Mouse (Mus musculus) forelimb bud, embryonic 11.5 days (tissue): Measurements from ENCODE around the gene Mecom.
A peak's percentile ranks its signal among the peaks of the same experiment; 100 is the strongest.

Experiments
- DNase-seq: peaks from one replicate; pipeline ENCODE4 v3.0.0-alpha.2; 2012; ENCODE audit warnings: low read depth, low spot score

Mecom gene

DNA sequence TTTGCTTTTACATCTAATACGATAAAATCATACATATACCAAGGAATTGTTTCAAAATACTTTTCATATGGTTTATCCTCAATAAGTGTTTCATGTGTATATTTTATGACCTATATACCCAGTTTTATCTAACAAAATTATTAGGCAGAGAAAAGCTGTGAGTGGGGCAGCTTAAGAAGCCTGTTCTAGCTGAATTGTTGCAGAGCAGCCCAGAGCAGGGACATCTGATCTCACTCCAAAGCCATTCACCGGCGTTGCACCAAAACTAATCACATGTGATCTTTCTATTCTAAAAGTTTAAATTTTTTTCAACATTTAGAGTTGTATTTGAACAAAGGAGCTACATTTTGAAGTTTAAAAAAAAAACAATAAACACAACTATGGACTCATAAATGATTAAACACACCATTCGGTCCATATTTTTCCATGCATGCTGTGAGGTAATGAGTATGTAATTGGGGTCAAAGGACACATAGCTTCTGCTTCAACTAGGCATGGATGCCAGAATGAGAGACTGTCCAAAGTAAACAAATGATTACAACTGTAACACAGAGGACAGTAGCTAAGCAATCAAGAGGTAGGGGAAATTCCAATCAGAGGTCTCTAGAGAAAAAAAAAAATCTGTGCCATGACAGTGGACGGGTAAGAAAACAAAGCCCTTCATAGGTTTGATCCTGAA is 64.7 kb downstream of the Mecom start:
- no peak for DNase-seq

DNA sequence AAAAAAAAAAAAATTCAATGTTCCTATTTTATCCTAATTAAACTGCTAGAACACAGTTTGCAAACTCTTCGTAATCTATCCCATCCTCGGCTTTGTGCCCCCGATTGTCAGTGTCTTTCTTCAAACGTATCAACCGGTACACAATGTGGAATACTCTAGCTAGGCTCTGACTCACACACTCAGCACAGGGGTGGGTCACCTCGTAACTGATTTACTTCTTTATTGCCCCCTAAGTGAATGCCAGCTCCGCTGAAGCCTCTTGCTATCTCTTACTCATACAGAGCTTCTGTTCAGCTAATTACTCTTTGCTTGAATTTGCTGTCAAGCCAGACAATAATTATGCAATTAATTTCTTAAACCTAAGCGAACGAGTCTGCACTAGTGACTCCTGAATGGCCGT is 66.1 kb downstream of the Mecom start:
- DNase-seq: no peak

DNA sequence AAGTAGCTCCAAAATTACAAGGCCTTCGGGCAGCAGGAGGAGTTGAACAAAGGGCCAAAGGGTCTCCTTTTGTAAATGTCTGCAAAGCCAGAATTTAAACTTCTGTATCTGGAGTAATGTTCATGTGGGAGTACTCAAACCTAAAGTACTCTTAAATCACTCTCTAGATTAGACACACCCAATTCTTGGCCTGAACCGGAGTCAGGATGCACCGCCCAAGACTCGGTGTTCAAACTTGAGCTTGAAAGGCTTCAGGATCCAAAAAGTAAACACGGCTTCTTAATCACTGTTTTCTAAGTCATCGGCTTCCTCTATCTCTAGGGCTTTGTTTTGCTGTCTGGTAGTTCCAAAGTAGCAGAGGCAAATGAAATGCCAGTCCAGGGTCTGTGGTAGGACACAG is 67.3 kb downstream of the Mecom start:
- no peak for DNase-seq

- DNase-seq: no peak
These were observed 69.6 kb downstream of the Mecom start for GRCm38 (mm10) chr3:30478252-30478651.

DNA sequence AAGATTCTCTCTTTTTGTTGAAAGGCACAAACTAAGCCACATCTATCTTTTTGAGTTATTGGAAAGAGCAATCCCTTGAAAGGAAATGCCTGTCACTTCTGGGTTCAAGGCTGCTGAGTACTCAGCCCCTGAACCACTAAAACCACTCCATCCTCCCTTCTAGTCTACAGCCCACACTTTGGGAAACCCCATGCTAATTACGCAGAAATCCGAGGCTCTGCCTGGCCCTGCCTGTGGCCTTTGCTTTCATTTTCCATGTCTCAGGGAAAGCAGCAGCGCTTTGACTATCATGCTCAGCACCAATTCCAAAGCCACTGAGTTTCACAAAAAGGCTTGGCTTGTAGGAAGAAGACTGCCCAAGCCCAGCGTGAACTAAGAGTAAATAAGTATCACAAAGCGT is 70.8 kb downstream of the Mecom start:
- no peak for DNase-seq

DNA sequence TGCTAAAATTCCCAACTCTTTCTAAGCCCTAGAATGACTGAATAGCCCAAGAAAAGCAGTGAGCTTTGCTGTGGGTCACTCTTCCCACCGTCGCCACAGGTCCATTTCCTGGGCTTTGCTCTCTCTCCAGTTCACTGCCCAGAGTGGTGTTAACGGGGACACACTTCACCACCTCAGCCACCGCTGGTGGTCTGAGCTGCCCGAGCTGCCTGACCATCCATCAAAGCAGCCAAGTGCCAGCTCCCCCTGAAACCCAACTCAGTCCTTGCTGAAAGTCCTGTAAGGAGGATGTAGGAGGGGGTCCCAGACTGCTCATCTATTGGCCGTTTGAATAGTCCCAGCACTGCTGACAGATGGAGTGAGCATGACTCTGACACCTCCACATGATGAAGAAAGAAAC is 72.2 kb downstream of the Mecom start:
- no peak for DNase-seq

- DNase-seq: no peak
These were observed 79.6 kb downstream of the Mecom start for GRCm38 (mm10) chr3:30468068-30468835.

DNA sequence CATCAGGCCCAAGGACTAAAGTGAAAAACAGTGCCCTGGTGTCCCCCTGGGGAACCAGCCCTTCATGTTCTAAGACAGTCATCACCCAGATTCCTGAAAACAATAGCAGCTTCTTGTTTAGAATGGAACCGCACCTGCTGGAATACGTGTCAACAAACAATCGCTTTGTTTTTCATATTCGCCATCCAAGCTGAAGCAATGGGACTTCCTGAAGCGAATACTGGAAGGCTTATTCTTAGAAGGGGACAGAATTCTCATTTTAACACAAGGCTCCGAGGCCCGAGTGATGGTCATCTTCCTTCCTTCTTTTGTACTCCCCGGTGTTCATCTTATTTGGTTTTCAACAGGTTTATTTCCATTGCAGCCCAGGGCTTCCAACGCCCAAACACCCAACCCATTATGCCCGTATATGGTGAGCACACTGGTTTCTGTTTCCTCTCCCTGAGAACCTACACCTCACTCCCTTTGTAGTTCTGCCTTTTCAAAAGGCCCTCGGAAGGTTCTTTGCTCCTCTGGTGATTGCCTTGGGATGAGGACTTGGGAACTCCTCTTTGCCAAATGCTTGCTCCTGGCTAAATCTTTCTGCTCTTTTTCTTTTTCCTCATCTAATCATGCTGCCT is 81.7 kb downstream of the Mecom start:
- DNase-seq: no peak

DNA sequence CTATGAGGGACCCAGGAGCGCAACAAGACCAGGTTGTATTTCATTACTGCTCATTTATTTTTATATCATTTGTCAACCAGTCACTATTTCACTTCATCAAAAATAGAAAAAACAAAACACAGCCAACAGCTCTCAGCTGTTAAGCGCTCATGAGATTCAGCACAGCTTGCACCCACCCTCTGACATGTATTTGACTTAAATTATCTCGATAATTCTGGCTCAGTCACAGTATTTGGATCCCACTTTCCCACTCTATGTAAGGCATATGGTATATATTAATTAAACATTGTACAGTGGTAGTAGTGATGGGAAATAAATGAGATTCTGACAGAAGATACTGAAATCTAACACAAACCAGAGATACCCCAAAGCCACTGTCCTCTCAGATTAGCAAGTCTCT is 83.3 kb downstream of the Mecom start:
- no peak for DNase-seq

DNA sequence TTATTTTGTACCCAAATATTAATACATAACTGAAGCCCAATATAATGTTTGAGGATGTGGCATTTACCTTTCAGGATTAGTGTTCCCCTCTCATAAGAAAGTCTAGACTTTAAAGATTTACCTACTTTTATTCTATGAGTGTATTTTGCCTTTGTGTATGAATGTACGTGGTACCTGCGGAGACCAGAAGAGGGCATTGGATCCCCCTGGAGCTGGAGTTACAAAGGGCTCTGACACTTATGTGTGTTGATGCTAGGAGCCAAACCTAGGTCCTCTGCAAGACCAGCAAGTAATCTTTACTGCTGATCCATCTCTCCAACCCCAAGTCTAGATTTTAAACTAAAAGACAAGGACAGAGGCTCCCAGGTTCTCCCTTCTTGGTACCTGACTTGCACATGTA is 86.0 kb downstream of the Mecom start:
- DNase-seq: no peak

- DNase-seq: no peak
These were observed 86.8 kb downstream of the Mecom start for GRCm38 (mm10) chr3:30460890-30461578.

DNA sequence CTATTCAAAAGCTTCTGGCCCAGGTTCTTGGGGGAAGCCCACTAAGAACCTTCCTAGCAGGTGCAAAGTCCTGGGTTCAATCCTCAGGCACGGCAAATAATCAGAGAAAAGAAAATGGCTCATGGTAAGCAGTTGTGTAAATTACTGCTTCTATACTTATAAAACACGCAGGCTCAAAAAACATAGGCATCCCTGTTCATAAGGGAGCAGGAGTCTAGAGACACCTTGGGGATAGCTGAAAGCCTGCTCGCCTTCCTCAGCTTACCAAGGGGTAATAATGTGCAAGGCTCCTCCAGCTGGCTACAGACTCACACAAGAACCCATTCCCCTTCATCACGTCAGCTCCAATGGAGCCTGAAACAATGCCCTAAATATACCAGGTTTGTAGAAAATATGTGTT is 88.2 kb downstream of the Mecom start:
- DNase-seq: no peak

- DNase-seq: no peak
These were observed 89.7 kb downstream of the Mecom start for GRCm38 (mm10) chr3:30457975-30458678.

DNA sequence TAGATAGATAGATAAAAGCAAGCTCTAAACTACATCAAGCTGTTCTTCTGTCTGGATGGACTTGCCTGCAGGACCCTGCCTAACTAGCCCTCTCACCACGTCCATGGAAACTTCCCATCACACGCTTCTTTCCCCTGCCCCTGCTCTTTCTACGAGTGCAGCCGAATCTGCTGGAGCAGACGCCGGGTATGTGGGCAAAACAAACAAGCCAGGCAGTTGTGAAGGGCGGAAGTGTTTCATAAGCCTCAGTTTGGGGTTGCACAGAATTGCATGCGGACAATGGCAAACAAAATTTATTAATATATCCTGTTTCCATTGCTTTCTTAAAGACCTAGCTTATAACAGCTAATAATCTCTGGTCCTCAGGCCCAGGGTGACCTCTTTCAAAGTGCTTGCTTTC is 91.9 kb downstream of the Mecom start:
- no peak for DNase-seq

DNA sequence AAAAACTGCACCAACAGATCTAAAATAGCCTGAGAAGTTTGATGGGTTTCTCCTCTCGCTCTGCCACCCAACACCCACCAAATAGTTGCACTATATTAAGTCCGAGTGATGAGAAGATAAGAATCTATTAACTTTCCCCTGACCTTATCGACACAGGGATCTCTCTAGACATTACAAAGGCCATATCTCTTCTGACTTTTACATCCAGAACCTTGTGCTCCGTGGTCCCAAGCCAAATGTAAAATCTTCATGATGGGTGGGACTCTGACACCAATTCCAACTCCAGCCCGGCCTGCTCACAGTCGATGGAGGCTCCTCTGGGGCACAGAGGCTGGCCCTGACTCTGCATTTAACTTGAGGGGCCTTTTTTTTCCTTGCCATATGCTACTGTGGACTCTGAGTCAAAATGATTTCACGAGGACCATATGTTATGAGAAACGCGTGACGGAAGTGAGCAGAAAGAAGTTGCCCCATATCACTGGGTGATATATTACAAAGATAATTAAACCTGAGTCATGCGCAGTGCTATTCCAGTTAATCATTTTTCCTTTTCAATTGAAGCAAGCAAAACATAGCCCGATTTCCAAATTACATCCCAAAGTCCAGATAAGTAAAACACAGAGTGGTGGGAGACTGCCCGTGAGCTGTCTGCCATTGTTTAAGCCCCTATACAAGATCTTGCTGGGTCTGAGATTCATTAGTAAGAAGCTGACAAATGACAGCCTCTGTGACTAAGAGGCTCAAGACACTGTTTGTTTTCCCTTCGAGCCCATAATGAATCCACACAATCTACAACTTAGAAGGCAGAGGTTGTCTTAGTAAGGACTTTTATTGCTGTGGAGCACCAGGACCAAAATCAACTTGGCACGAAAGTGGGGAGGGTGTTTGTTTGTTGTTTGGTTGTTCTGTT is 94.0 kb downstream of the Mecom start:
- DNase-seq: peak; percentile 39

DNA sequence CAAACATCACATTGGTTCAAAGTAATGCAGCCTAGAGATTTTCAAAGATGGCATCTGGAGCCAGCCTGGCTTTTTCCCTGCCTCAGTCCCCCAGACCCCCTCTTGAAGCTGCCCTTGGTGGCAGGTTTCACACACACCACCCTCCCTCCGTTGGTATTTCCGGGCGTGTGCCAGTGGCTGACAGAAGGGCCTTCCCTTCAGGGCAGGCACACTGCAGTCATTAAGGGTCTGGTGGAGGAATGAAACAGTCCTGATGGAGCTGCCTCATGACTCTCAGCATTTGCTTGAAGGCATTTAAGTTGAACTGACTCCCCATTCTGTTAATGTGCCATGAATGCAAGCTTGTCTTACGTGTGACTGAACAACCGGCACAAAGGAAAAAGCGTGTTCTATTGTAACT is 94.8 kb downstream of the Mecom start:
- peak; percentile 41 for DNase-seq

- DNase-seq: no peak
These were observed 95.3 kb downstream of the Mecom start for GRCm38 (mm10) chr3:30452511-30452910.

GRCm38 (mm10) chr3:30450206-30450965 is 97.4 kb downstream of the Mecom start:
- DNase-seq: no peak

DNA sequence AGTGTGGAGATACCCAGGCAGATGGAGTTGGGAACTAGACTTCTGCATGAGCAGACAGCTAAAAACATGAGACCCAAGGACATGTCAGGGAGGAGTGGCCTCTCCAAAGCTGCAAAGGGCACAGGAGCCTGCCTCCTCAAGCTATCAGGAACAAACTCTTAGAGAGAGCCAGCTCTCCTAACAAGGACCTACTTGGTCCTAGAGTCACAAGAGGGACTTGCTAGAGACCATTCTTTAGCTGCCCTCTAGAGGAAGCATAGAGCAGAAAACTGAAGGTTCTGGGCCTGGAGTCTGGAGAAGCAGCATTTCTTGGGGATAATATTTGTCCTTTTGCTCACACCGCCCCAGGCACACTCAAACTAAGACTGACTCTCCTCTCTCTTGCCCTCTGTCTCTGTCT is 99.2 kb downstream of the Mecom start:
- DNase-seq: no peak

DNA sequence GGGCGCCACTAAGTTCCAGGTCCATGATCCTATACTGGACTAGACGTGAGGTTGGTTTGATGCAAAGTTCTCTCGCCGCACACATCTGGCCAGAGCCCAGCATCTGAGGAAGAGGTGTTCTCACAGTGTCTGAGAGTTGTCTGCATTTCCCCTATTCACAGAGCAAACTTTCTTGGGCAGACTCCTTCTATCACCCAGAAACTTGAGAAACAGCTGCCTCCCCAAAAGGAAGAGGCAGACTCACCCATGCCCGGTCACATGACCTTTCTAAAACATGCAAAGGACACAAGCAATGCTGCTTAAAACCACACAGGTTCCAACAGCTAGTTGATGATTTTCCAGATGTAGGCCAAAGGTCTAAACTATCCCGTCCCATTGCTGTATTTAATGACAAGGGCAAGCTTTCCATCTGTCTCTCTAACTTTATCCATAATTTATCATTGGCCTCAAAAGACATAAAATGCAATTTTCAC is 101.8 kb downstream of the Mecom start:
- DNase-seq: no peak
